Mouse (Mus musculus): Measurements from ENCODE around the gene Slmap.

DNA sequence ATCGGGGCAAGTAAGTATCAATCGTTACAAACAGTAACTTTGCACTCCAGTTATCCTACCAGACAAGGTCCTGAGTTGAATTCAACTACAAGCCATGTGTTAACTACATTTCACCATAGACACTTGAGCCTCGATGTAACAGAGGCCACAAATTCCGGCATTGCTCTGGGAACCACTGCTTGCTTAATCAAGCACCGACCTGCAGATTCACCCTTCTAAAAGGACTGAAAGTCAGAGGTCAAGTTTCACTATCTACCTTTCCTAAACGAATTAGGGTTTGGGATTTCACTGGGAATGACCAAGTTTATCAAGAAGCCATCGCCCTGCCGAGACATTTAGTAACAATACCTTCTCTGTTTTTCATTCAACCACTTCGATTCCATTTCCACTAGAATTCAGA lies 2.0 kb downstream of the Slmap start:
- TF ChIP-seq CTCF (IDR thresholded peaks at IDR 0.05) (no peak), POLR2A (IDR thresholded peaks at IDR 0.05; ENCODE audit: insufficient read depth, low read depth, low read length) (no peak)

All from heart, adult 2 months (tissue).